Mouse (Mus musculus): ENCODE results near the gene Tnc. TPM values are rescaled to one million over a fixed set of nuclear protein-coding genes. Genes with fewer than 3 reads are reported as not detected.

The Tnc gene
- polyA plus RNA-seq, 1 experiment = 29.8 TPM

DNA sequence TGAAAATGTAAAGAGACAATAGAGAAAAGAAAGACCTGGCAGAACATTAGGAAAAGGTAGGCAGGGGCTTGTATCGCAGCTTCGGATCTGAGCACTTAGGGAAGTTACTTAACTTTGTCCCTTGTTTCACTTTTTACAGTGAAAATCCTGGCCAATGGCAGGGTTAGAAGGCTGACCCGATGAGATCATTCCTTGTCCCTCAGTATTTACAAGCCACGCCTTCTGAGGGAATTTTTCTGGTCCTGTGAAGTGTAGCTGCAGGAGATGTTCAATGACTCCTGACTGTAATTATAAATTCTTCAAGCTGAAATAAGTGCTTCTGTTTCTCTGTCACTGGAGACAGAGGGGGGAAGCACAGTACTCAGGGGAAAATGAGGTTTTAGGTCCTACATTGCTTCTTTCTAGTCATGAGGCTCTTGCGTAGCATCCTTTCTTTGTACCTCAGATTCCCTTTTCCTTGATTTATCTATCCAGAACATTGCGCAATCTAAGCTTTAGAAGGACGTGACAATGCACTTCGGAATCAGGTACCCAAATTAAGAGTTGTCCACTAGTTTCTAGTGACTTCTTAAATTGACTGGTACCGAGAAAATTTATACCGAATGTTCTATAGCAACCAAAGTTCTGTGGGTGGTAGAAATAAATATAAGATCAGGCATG is 25.8 kb downstream of the Tnc start:
- Histone ChIP-seq H3K27me3 (ENCODE audit: control insufficient read depth, insufficient read depth, low read length) (no peaks in the 10 kb centered on the region), H3K36me3 (ENCODE audit: control insufficient read depth, insufficient read depth, low read length) (no peaks in the 10 kb centered on the region), H3K27ac (ENCODE audit: control insufficient read depth, insufficient read depth, low read length) (no peak overlapping the region), H3K4me3 (ENCODE audit: control insufficient read depth, insufficient read depth, low read length) (no peak overlapping the region), H3K4me1 (replicated peaks; ENCODE audit: control insufficient read depth, insufficient read depth, low read length) (no peaks in the 10 kb centered on the region)
- DNase-seq = no peak
- TF ChIP-seq CTCF (IDR thresholded peaks at IDR 0.05; ENCODE audit: borderline replicate concordance, control insufficient read depth, extremely low read depth, insufficient read depth, low read length, poor library complexity) (no peak), POLR2A (IDR thresholded peaks at IDR 0.05; ENCODE audit: control insufficient read depth, extremely low read depth, insufficient read depth, low read length, poor library complexity) (no peak)
- WGBS = 92% methylated on average over 10 of the region's 10 CpGs

DNA sequence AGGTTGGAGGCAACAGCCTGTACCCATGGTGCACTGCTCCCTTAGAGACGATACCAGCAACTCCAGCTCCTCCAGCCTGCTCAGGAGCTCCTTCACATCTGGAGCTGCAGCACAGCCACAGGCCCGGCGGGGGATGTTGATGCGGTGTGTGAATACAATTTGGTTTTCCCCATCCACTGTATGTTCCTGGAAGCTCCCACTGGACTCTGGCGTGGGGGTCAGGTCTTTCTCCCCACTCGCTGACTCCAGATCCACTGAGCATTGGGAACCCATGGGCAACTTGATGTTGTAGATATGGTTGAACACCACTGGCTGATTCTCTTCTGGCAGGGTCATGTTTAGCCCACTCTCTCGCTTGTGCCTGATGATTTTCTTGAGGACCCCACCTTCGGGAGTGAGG is 26.7 kb downstream of the Tnc start:
- Histone ChIP-seq H3K4me3 (ENCODE audit: control insufficient read depth, insufficient read depth, low read length) (no peak overlapping the region), H3K36me3 (ENCODE audit: control insufficient read depth, insufficient read depth, low read length) (no peaks in the 10 kb centered on the region), H3K27ac (ENCODE audit: control insufficient read depth, insufficient read depth, low read length) (no peak overlapping the region), H3K4me1 (replicated peaks; ENCODE audit: control insufficient read depth, insufficient read depth, low read length) (no peaks in the 10 kb centered on the region), H3K27me3 (ENCODE audit: control insufficient read depth, insufficient read depth, low read length) (no peaks in the 10 kb centered on the region)
- no peak for TF ChIP-seq CTCF (IDR thresholded peaks at IDR 0.05; ENCODE audit: borderline replicate concordance, control insufficient read depth, extremely low read depth, insufficient read depth, low read length, poor library complexity)
- TF ChIP-seq POLR2A (IDR thresholded peaks at IDR 0.05; ENCODE audit: control insufficient read depth, extremely low read depth, insufficient read depth, low read length, poor library complexity) = no peak
- WGBS = 93% methylated on average over 8 of the region's 8 CpGs
- DNase-seq = no peak

DNA sequence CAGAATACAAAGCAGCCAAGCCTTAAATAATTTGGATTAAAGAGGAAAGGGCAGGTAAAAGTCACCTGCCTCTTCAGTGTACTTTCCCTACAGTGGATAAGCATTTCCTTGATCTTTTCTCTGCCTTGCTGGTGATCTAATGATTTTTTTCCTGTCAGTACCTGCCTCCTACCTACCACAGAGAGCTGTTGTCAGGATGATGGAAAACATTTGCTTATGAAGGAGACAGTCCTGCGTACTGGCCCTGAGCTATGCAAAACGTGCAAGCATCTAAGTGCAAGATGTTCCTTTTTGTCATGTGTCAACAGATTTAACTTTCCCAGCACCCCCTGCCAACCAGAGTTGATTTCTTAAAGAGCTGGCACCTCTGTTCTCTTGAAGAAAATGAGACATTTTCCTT is 35.5 kb downstream of the Tnc start:
- H3K4me1 ChIP-seq (replicated peaks; ENCODE audit: control insufficient read depth, insufficient read depth, low read length) = no peaks in the 10 kb centered on the region
- WGBS = 75% methylated on average over 2 of the region's 2 CpGs
- TF ChIP-seq CTCF (IDR thresholded peaks at IDR 0.05; ENCODE audit: borderline replicate concordance, control insufficient read depth, extremely low read depth, insufficient read depth, low read length, poor library complexity) (no peak), POLR2A (IDR thresholded peaks at IDR 0.05; ENCODE audit: control insufficient read depth, extremely low read depth, insufficient read depth, low read length, poor library complexity) (no peak)
- H3K27ac ChIP-seq (ENCODE audit: control insufficient read depth, insufficient read depth, low read length) = no peak overlapping the region
- no peak for DNase-seq
- no peaks in the 10 kb centered on the region for H3K36me3 ChIP-seq (ENCODE audit: control insufficient read depth, insufficient read depth, low read length)
- no peaks in the 10 kb centered on the region for H3K27me3 ChIP-seq (ENCODE audit: control insufficient read depth, insufficient read depth, low read length)
- no peak overlapping the region for H3K4me3 ChIP-seq (ENCODE audit: control insufficient read depth, insufficient read depth, low read length)

DNA sequence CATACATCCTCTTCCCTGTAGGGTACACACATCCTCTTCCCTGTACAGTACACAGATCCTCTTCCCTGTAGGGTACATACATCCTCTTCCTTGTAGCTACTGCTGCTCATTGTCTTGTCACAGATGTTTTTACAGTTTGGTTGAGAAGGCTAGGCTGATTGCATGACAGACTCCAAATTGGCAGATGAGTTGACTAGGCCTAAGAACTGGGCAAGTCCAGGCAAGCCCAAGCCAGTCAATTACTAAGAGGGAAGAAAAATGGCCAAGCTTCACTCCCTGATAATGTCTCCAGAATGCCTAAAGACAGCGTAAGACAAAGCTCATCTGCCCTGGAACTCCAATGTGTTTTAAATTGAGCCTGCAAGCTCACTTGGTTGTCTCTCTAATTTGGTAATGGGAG is 36.9 kb downstream of the Tnc start:
- Histone ChIP-seq H3K27ac (ENCODE audit: control insufficient read depth, insufficient read depth, low read length) (no peak overlapping the region), H3K4me3 (ENCODE audit: control insufficient read depth, insufficient read depth, low read length) (no peak overlapping the region), H3K27me3 (ENCODE audit: control insufficient read depth, insufficient read depth, low read length) (no peaks in the 10 kb centered on the region), H3K36me3 (ENCODE audit: control insufficient read depth, insufficient read depth, low read length) (no peaks in the 10 kb centered on the region), H3K4me1 (replicated peaks; ENCODE audit: control insufficient read depth, insufficient read depth, low read length) (no peaks in the 10 kb centered on the region)
- 96% methylated on average over 1 of the region's 1 CpGs for WGBS
- TF ChIP-seq POLR2A (IDR thresholded peaks at IDR 0.05; ENCODE audit: control insufficient read depth, extremely low read depth, insufficient read depth, low read length, poor library complexity) = no peak
- no peak for TF ChIP-seq CTCF (IDR thresholded peaks at IDR 0.05; ENCODE audit: borderline replicate concordance, control insufficient read depth, extremely low read depth, insufficient read depth, low read length, poor library complexity)
- no peak for DNase-seq

DNA sequence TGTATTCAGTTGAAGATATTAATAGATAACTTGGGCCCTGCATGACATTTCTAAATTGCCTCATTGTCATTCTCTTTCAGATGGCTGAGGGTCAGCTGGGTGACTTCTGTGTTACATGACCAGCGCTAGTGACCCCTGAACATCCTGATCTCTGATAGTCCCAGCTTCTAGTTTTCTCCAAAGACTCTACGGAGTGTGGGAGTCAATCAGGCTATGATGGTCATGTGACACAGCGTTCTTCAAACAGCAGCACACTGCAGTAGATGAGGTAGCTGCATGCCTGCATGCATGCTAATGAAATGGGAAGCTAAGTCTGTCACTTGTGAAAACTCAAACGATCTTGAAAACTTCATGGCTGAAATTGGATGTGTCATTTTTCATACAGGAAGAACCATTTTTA is 41.6 kb downstream of the Tnc start:
- no peak for DNase-seq
- 86% methylated on average over 4 of the region's 4 CpGs for WGBS
- Histone ChIP-seq H3K4me3 (ENCODE audit: control insufficient read depth, insufficient read depth, low read length) (no peak overlapping the region), H3K27me3 (ENCODE audit: control insufficient read depth, insufficient read depth, low read length) (no peaks in the 10 kb centered on the region), H3K36me3 (ENCODE audit: control insufficient read depth, insufficient read depth, low read length) (no peaks in the 10 kb centered on the region), H3K27ac (ENCODE audit: control insufficient read depth, insufficient read depth, low read length) (no peak overlapping the region), H3K4me1 (replicated peaks; ENCODE audit: control insufficient read depth, insufficient read depth, low read length) (no peaks in the 10 kb centered on the region)
- TF ChIP-seq POLR2A (IDR thresholded peaks at IDR 0.05; ENCODE audit: control insufficient read depth, extremely low read depth, insufficient read depth, low read length, poor library complexity) = no peak
- no peak for TF ChIP-seq CTCF (IDR thresholded peaks at IDR 0.05; ENCODE audit: borderline replicate concordance, control insufficient read depth, extremely low read depth, insufficient read depth, low read length, poor library complexity)

DNA sequence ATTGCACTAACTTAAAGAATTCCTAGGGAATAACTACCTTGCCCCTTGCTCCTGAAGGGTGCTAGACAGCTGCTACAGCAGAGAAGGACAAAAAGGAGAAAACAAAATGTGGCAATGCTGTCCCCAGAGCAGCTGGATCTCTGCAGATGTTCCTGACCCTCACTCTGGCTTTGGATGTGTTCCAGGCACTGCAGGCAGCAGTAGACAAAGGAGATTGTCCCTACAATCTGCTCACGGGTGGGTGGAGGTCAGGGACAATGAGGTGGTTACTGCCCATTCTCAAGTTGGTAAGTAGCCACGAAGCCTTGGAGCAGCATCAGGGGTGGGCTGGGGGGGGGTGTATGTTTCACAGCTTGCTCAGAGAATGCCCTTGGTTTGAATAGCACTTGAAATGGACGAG is 43.1 kb downstream of the Tnc start:
- Histone ChIP-seq H3K4me1 (replicated peaks; ENCODE audit: control insufficient read depth, insufficient read depth, low read length) (no peaks in the 10 kb centered on the region), H3K36me3 (ENCODE audit: control insufficient read depth, insufficient read depth, low read length) (no peaks in the 10 kb centered on the region), H3K4me3 (ENCODE audit: control insufficient read depth, insufficient read depth, low read length) (no peak overlapping the region), H3K27ac (ENCODE audit: control insufficient read depth, insufficient read depth, low read length) (no peak overlapping the region), H3K27me3 (ENCODE audit: control insufficient read depth, insufficient read depth, low read length) (no peaks in the 10 kb centered on the region)
- TF ChIP-seq CTCF (IDR thresholded peaks at IDR 0.05; ENCODE audit: borderline replicate concordance, control insufficient read depth, extremely low read depth, insufficient read depth, low read length, poor library complexity) = no peak
- no peak for TF ChIP-seq POLR2A (IDR thresholded peaks at IDR 0.05; ENCODE audit: control insufficient read depth, extremely low read depth, insufficient read depth, low read length, poor library complexity)
- DNase-seq = no peak
- WGBS = 84% methylated on average over 3 of the region's 3 CpGs

DNA sequence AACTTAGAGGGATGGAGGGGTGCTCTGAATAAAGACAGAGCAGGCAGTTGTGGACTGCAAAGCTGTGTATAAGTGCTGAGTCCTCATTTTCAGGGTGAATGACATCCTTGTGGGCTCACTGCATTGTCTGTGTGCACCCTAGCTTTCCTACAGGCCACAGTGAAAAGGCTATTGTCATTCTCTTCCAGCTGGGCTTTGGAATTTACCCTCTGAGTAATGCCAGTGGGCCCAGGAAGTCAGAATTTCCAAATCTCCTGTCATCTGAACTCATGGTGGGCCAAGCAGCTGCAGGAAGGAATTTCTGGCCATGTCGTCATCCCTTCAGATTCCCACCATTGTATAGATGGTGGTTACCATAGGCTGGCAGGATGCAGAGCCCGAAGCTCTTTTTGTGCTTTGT is 44.6 kb downstream of the Tnc start:
- TF ChIP-seq POLR2A (IDR thresholded peaks at IDR 0.05; ENCODE audit: control insufficient read depth, extremely low read depth, insufficient read depth, low read length, poor library complexity) (no peak), CTCF (IDR thresholded peaks at IDR 0.05; ENCODE audit: borderline replicate concordance, control insufficient read depth, extremely low read depth, insufficient read depth, low read length, poor library complexity) (no peak)
- no peak for DNase-seq
- H3K27ac ChIP-seq (ENCODE audit: control insufficient read depth, insufficient read depth, low read length) = no peak overlapping the region
- no peaks in the 10 kb centered on the region for H3K27me3 ChIP-seq (ENCODE audit: control insufficient read depth, insufficient read depth, low read length)
- 77% methylated on average over 2 of the region's 2 CpGs for WGBS
- H3K4me1 ChIP-seq (replicated peaks; ENCODE audit: control insufficient read depth, insufficient read depth, low read length) = no peaks in the 10 kb centered on the region
- no peaks in the 10 kb centered on the region for H3K36me3 ChIP-seq (ENCODE audit: control insufficient read depth, insufficient read depth, low read length)
- H3K4me3 ChIP-seq (ENCODE audit: control insufficient read depth, insufficient read depth, low read length) = no peak overlapping the region
